Mouse (Mus musculus) midbrain, embryonic 10.5 days (tissue): ENCODE measurements at regions not wholly inside any gene's neighbourhood (a gene's known extent, or its start where the extent isn't known, plus 50 kb on each side); places are given as distances from the start of the nearest gene placed in this dataset.

Source experiments
- DNase-seq: peaks from one replicate; pipeline ENCODE4 v3.0.0-alpha.2; 2017; ENCODE audit warnings: low spot score
- H3K27ac ChIP-seq: fragments of 300-500 bp; sonication (generic); replicated peaks from 2 replicates; pipeline ENCODE4 v1.5.1; 2016; ENCODE audit warnings: mild to moderate bottlenecking
- H3K27me3 ChIP-seq: fragments of 300-500 bp; sonication (generic); 2 replicates; pipeline ENCODE4 v1.6.1; 2016; ENCODE audit warnings: low read depth, mild to moderate bottlenecking; ENCODE audit not compliant: poor library complexity, severe bottlenecking
- H3K36me3 ChIP-seq: fragments of 300-500 bp; sonication (generic); 2 replicates; pipeline ENCODE4 v1.6.1; 2016; ENCODE audit warnings: mild to moderate bottlenecking, moderate library complexity
- H3K4me1 ChIP-seq: fragments of 300-500 bp; sonication (generic); 2 replicates; pipeline ENCODE4 v1.6.1; 2016
- H3K4me3 ChIP-seq: fragments of 300-500 bp; sonication (generic); 2 replicates; pipeline ENCODE4 v1.5.1; 2016; ENCODE audit warnings: mild to moderate bottlenecking, moderate library complexity
- H3K9me3 ChIP-seq: fragments of 300-500 bp; sonication (generic); replicated peaks from 2 replicates; pipeline ENCODE4 v1.6.1; 2016; ENCODE audit warnings: mild to moderate bottlenecking
- WGBS: fragments of 180-500 bp; shearing (Covaris S2); methylation state at CpG from one replicate; pipeline ENCODE4 v1.1.7; 2016; 5-methylcytosine and 5-hydroxymethylcytosine counted together

DNA sequence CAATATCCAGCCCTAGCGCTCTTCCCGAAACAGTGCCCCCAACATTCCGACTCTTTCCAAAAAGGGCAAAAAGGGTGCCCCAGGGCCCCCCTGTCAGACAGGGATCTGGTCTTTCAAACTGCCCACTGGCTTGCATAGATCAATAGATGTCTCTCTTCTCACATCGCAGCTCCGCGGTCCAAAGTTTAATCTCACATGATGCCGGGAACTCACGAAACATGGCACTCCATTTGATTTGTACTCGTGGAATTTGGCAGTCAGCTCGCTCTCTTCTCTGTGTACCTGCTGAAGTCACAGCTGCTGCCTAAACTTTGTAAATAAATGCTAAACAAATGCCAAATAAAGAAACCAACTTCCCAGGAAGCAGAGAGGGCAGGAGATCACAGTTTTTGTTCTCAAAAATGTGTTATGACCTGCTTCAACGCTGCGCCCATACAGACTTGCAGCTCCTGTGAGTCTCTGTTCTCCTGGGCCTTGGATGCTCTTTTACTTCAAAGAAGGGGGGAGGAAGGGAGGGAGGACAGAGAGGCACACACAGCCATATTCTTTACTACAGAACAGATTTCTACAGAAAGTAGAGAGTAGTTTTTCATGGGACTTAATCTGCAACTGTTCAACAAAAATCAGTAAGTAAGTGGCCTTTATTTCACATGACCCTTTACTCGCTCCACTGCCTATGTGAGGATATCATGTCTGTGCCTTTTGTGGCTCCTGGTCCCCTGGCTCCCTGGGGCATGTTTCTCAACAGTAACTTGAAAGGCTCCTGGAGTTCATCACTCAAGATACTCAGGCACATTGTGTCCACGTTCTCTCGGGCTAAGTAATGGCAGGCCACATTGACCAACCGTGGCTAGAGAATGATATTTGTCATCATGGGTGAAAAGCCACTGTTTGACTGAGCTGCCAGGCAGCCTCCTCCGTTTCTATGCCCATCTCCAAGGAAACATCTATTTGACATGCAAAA, 254.6 kb downstream of the Dhx15 start:
- DNase-seq = no peak
- H3K4me1 ChIP-seq = peaks cover 4% of the 10 kb centered on the region; the same call in 1 of the 2 replicates
- H3K9me3 ChIP-seq = no peaks in the 10 kb centered on the region
- no peak overlapping the region for H3K4me3 ChIP-seq
- H3K27me3 ChIP-seq = no peaks in the 10 kb centered on the region
- 82% methylated on average over 17 of the region's 17 CpGs for WGBS
- H3K36me3 ChIP-seq = no peaks in the 10 kb centered on the region
- no peak overlapping the region for H3K27ac ChIP-seq

GRCm38 (mm10) chr5:51934910-51935309, 255.4 kb downstream of the Dhx15 start:
- 78% methylated on average over 4 of the region's 4 CpGs for WGBS
- DNase-seq = no peak
- no peak overlapping the region for H3K27ac ChIP-seq

GRCm38 (mm10) chr5:51933331-51933730, 257.0 kb downstream of the Dhx15 start:
- Histone ChIP-seq H3K27me3 (no peaks in the 10 kb centered on the region), H3K4me3 (no peak overlapping the region), H3K4me1 (peaks cover 4% of the 10 kb centered on the region; the same call in 1 of the 2 replicates), H3K36me3 (no peaks in the 10 kb centered on the region), H3K27ac (no peak overlapping the region), H3K9me3 (no peaks in the 10 kb centered on the region)
- no peak for DNase-seq
- 84% methylated on average over 1 of the region's 1 CpGs for WGBS

More at GRCm38 (mm10) chr5:51934910-51935309, 255.4 kb downstream of the Dhx15 start:
- Histone ChIP-seq H3K36me3 (no peaks in the 10 kb centered on the region), H3K4me3 (no peak overlapping the region), H3K27me3 (no peaks in the 10 kb centered on the region), H3K9me3 (no peaks in the 10 kb centered on the region), H3K4me1 (peaks cover 4% of the 10 kb centered on the region; the same call in 1 of the 2 replicates)

GRCm38 (mm10) chr5:51930416-51930815, 259.9 kb downstream of the Dhx15 start:
- Histone ChIP-seq H3K4me3 (no peak overlapping the region), H3K27me3 (no peaks in the 10 kb centered on the region), H3K27ac (no peak overlapping the region), H3K36me3 (no peaks in the 10 kb centered on the region), H3K4me1 (no peaks in the 10 kb centered on the region; the same call in 1 of the 2 replicates), H3K9me3 (no peaks in the 10 kb centered on the region)
- no peak for DNase-seq
- 81% methylated on average over 3 of the region's 3 CpGs for WGBS

GRCm38 (mm10) chr5:51928801-51929200, 261.5 kb downstream of the Dhx15 start:
- no peak for DNase-seq
- no peaks in the 10 kb centered on the region for H3K36me3 ChIP-seq
- H3K9me3 ChIP-seq = no peaks in the 10 kb centered on the region
- no peak overlapping the region for H3K4me3 ChIP-seq
- H3K27ac ChIP-seq = no peak overlapping the region
- WGBS = 89% methylated on average over 3 of the region's 3 CpGs
- H3K4me1 ChIP-seq = no peaks in the 10 kb centered on the region
- H3K27me3 ChIP-seq = no peaks in the 10 kb centered on the region

DNA sequence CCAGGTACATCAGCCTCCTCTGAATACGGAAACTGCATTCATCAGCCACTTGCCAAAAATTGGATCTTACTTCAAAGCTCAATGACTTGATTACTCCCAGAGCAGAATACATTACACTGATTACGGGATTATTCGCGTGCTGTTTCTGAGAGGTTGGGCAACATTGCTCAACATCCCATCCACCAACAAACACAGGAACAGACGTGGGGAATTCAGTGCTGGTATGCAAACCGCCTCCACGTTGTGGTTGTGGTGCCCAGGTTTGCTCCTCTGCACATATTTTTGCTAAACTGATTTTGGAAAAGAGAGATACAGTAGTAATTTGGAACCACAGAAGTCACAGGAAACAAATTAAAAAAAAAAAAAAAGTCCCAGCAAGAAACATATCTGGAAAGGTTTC, 266.9 kb downstream of the Dhx15 start:
- no peaks in the 10 kb centered on the region for H3K4me1 ChIP-seq
- no peak for DNase-seq
- WGBS = 91% methylated on average over 7 of the region's 7 CpGs

DNA sequence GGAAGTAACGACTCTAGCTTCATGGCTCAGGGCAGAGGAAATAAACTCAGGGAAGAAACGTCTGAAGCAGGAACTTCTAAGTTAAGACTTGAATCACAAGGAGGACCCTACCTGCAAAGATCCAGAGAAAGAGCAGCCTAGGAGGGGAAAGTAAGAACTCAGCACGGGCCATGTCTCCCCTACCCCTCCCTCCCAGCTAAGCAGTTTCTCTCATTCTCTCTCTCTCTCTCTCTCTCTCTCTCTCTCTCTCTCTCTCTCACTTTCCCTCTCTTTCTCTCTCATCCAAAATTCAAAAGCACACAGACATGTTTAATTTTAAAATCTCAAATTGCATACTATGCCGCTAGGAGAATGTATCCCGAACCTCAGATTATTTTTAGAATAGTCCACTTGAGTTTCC, 267.3 kb downstream of the Dhx15 start:
- H3K27me3 ChIP-seq = no peaks in the 10 kb centered on the region
- no peak overlapping the region for H3K27ac ChIP-seq
- no peaks in the 10 kb centered on the region for H3K9me3 ChIP-seq
- H3K36me3 ChIP-seq = no peaks in the 10 kb centered on the region
- WGBS = 79% methylated on average over 5 of the region's 5 CpGs
- no peak for DNase-seq
- peaks cover 3% of the 10 kb centered on the region; the same call in 1 of the 2 replicates for H3K4me1 ChIP-seq
- H3K4me3 ChIP-seq = no peak overlapping the region

More for the DNA sequence above, 266.9 kb downstream of the Dhx15 start:
- no peaks in the 10 kb centered on the region for H3K36me3 ChIP-seq
- H3K27me3 ChIP-seq = no peaks in the 10 kb centered on the region
- no peak overlapping the region for H3K4me3 ChIP-seq
- H3K27ac ChIP-seq = no peak overlapping the region
- H3K9me3 ChIP-seq = no peaks in the 10 kb centered on the region

DNA sequence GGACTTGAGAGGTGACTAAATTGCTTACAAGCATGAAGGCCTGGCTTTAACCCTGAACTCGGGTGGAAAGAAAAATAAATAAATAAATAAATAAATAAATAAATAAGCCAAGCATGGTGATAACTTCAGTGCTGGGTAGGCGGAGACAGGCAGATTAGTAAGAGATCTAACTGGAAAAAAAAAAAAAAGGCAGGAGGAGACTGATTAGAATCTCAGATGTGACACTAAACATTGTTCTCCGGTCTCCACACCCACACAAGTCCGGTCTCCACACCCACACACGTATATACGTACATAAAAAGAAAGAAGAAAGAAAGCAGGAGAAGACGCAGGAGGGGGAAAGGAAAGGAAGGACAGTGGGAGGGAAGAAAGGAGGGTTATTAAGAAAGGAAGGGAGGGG, 267.8 kb downstream of the Dhx15 start:
- 87% methylated on average over 7 of the region's 7 CpGs for WGBS
- H3K4me1 ChIP-seq = peaks cover 5% of the 10 kb centered on the region; the same call in 1 of the 2 replicates
- no peaks in the 10 kb centered on the region for H3K36me3 ChIP-seq
- no peak overlapping the region for H3K27ac ChIP-seq
- no peaks in the 10 kb centered on the region for H3K27me3 ChIP-seq
- no peak overlapping the region for H3K4me3 ChIP-seq
- H3K9me3 ChIP-seq = no peaks in the 10 kb centered on the region
- DNase-seq = no peak

GRCm38 (mm10) chr5:51917812-51918448, 272.4 kb downstream of the Dhx15 start:
- DNase-seq = no peak
- H3K4me1 ChIP-seq = peaks cover 5% of the 10 kb centered on the region; the same call in 1 of the 2 replicates
- WGBS = 19% methylated on average over 4 of the region's 4 CpGs
- no peaks in the 10 kb centered on the region for H3K27me3 ChIP-seq
- no peaks in the 10 kb centered on the region for H3K9me3 ChIP-seq
- no peak overlapping the region for H3K27ac ChIP-seq
- H3K36me3 ChIP-seq = no peaks in the 10 kb centered on the region
- no peak overlapping the region for H3K4me3 ChIP-seq

- Histone ChIP-seq H3K9me3 (no peaks in the 10 kb centered on the region), H3K4me1 (peaks cover 5% of the 10 kb centered on the region; the same call in 1 of the 2 replicates), H3K27ac (no peak overlapping the region), H3K4me3 (no peak overlapping the region), H3K36me3 (no peaks in the 10 kb centered on the region), H3K27me3 (no peaks in the 10 kb centered on the region)
- no peak for DNase-seq
- 89% methylated on average over 6 of the region's 6 CpGs for WGBS
Measured at GRCm38 (mm10) chr5:51914731-51915130, 275.6 kb downstream of the Dhx15 start.

DNA sequence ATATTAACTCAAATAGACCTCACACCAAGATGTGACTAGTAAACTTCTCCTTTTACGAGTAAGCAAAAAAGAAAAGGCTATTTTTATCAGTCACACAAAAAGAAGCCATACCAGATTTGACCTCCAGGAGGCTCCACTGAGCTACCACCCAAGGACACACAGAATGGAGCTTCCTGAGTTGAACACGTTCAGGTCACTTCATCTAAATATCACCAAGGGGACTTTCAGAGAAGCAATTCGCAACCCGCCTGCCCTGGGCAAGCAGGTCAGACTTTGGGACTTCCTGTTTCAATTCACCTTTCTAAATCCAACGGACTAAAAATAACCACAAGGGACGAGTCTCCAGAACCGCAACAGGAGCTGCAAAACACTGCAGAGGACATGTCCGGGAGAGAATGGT, 281.5 kb downstream of the Dhx15 start:
- Histone ChIP-seq H3K27ac (no peak overlapping the region), H3K36me3 (no peaks in the 10 kb centered on the region), H3K4me1 (no peaks in the 10 kb centered on the region), H3K9me3 (no peaks in the 10 kb centered on the region), H3K4me3 (no peak overlapping the region), H3K27me3 (no peaks in the 10 kb centered on the region)
- 77% methylated on average over 8 of the region's 8 CpGs for WGBS
- no peak for DNase-seq

DNA sequence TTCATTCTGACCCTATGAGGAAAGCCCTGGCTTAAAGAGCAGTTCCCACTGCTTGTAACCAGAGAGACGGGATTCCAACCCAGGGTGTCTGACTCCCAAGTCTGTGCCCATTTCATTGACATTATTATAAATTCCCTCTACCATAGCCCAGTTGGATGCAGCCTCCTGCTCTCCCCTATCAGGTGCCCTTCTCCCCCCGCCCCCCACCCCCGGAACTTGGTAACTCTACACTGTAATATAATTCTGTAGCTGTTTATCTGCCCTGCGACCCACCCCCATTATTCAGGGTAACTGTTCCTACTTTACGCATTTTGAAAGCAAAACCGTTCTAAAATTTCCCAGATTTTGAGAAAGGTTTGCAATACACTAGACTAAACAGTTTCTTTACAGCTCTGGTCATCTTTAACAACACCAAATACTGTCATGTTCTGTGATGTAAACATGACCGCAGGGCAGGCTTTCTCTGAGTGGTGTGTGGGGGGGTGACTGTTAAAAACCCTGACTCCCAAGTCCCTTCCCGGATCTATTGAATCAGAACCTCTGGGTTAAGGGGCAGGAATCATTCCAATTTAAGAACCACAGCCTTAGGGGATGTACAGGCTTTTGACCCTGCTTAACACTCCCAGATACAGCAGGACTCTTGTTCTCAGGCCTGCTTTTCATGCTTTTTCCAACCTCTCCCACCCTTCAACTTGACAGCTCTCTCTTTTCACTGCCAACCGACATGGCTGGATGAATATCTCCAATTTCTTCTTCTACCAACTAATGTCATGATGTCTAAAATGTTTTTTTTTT, 283.8 kb downstream of the Dhx15 start:
- Histone ChIP-seq H3K27ac (no peak overlapping the region), H3K9me3 (no peaks in the 10 kb centered on the region), H3K4me3 (no peak overlapping the region), H3K4me1 (no peaks in the 10 kb centered on the region), H3K36me3 (no peaks in the 10 kb centered on the region), H3K27me3 (no peaks in the 10 kb centered on the region)
- 80% methylated on average over 9 of the region's 9 CpGs for WGBS
- no peak for DNase-seq
